Mouse (Mus musculus) spleen, postnatal 36 days (tissue): ENCODE data around the gene Aqp11.
A peak's percentile ranks its signal among the peaks of the same experiment; 100 is the strongest.

ENCODE experiments used
- DNase-seq, 2 experiments: peaks; one replicate each; pipeline ENCODE4 v3.0.0; 2022; ENCODE audit warnings: low spot score in 2 of 2, mixed read lengths in 1 of 2

Aqp11 gene

DNA sequence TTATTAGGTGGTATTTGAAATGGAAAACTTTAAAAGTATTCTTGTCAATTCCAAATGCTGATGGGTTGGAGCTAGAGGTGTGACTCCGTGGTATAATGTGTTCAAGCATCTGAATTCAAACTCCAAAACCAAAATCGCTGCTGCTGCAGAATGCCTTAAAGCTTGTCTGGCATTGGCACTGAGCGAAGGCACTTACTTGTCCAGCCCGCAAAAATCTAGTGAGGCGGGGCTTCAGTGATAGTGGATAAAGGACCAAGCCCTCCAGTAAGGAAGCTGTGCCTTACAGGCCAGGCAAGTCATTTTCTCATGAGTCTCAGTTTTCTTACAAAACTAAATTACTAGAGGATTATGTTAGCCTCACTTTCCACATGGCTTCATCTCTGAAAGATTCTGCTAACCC is 30.3 kb downstream of the Aqp11 start:
- DNase-seq: no peak

DNA sequence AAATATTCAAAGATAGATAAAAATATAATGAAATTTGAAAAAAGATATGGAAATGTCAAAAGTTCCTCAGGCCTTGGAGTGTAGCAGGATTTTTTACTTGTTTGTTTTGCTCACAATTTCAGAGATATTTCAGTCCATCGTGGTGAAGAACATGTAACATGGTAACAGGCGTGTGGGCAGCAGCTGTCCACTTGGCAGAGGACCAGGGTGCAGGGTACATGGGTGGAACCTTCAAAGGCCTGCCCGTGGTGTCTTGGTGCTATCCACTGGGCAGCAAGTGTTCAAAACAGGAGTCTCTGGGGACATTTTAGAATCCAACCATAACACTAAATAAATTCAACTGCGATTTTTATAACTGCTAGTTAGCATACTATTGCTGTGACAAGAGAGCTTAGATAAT is 31.0 kb downstream of the Aqp11 start:
- no peak for DNase-seq

GRCm38 (mm10) chr7:97701106-97701505 is 37.0 kb downstream of the Aqp11 start:
- DNase-seq: no peak

DNA sequence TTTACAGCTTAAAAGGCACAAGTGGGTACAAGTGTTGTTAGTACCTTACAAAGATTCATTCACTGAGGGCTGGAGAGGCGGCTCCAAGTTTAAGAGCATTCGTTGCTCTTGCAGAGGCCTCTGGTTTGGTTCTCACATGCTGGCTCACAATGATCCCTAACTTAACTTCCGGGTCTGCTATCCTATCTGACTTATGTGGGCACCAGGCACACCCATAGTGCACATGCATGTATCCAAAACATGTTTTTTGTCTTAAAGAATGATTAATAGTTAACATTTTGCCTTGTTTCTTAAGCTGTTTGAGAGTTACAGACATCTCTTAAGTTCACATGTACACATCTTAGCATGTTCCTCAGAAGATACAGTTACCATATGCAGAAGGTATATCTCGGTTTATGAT is 37.9 kb downstream of the Aqp11 start:
- no peak for DNase-seq

DNA sequence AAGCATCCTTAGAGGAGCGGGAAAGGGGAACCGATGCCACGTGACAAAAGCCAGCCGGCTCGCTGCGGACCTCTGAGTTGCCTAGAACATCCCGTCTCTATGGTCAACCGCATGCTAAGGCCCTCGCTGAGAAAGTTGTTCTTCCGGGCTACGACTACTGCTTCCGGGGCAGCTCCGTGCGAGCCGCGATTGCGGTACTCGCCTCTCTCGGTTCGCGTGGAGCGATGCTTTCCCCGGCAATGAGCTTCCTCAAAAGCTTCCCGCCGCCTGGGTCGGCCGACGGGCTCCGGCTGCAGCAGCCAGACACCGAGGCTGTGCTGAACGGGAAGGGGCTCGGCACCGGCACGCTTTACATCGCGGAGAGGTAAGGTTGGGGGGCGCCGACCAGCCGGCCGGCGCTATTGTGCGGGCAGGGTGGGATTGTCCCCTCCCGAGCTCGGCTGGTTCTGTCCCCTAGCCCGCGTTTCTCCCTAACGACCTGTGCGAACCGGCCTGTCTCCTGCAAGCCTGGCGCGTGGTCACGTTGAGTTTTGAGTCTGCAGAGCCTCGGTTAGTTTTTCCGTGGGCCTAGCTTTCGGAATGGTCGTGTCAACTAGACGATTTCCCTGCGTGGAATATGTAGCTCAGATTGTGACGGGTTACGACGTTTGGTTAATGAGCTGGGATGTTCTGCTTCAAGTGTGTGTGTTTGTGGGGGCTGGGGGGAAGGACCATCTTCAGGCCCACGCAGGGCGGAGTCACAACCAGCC is 41.4 kb downstream of the Aqp11 start, which contains the start of gene Clns1a:
Clns1a (plus strand) TSS at position 129 of the 749 bp plus-strand sequence.
- peak; percentile 89 to 90 for DNase-seq

- peak in 1 of 2 experiments; percentile 2 for DNase-seq
These were observed 42.0 kb downstream of the Aqp11 start for GRCm38 (mm10) chr7:97696133-97696505.

- DNase-seq: no peak
These were observed 42.6 kb downstream of the Aqp11 start for GRCm38 (mm10) chr7:97695441-97695840.

- no peak for DNase-seq
These were observed 50.3 kb downstream of the Aqp11 start for GRCm38 (mm10) chr7:97687831-97688230.

DNA sequence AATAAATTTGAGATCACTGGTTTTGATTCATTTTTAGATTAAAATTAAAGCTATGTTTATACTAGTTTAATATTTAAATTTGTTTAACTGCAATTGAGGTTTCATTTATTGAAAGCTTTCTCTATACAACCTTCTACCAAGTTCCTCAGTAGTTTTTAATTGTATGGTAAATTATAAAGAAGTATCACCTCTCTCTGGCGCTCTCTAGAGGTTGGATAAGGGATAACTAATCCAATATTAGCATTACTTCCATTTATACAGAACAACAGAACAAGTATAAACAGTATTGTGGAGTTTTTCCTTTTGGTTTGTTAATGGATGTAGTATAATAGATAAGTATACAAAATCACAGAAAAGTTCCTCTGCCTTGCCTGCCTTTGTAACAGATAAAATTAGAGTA is 58.9 kb downstream of the Aqp11 start:
- peak in 1 of 2 experiments; percentile 8 for DNase-seq
